Comparison of ENCODE assay signal across 24 mouse cellular contexts in genomic region chr11:52557836-52558235, GRCm38 (mm10).
"Had no signal": no experiment of that assay in that cellular context is flagged by ENCODE, and none has a peak within 500 bp of the region (broad histone marks: within the 10 kb centered on the region; RNA-seq: fewer than 3 reads in every experiment).

No protein-coding gene starts in this region.

- H3K9me3 ChIP-seq: heart, embryonic 10.5 days; heart, embryonic 12.5 days; hindbrain, embryonic 10.5 days; hindbrain, embryonic 12.5 days; intestine, embryonic 15.5 days; limb, embryonic 10.5 days; limb, embryonic 12.5 days; liver, embryonic 13.5 days; liver, embryonic 15.5 days had no signal

- H3K4me3 ChIP-seq: gastrocnemius, adult 2 months; heart, embryonic 10.5 days; heart, embryonic 12.5 days; hindbrain, embryonic 10.5 days; hindbrain, embryonic 12.5 days; intestine, embryonic 15.5 days; layer of hippocampus, adult 2 months; left cerebral cortex, adult 2 months; limb, embryonic 10.5 days; limb, embryonic 12.5 days; liver, embryonic 13.5 days; liver, embryonic 15.5 days had no signal

- H3K27me3 ChIP-seq: heart, embryonic 12.5 days; hindbrain, embryonic 12.5 days; intestine, embryonic 15.5 days; limb, embryonic 12.5 days; liver, embryonic 13.5 days; liver, embryonic 15.5 days had no signal

- H3K36me3 ChIP-seq: heart, embryonic 10.5 days; heart, embryonic 12.5 days; hindbrain, embryonic 10.5 days; hindbrain, embryonic 12.5 days; intestine, embryonic 15.5 days; limb, embryonic 10.5 days; limb, embryonic 12.5 days; liver, embryonic 13.5 days; liver, embryonic 15.5 days had no signal

- H3K27ac ChIP-seq: gastrocnemius, adult 2 months; heart, embryonic 10.5 days; hindbrain, embryonic 10.5 days; hindbrain, embryonic 12.5 days; hindbrain, embryonic 14.5 days; intestine, embryonic 15.5 days; layer of hippocampus, adult 2 months; left cerebral cortex, adult 2 months; limb, embryonic 10.5 days; limb, embryonic 12.5 days; liver, embryonic 13.5 days; liver, embryonic 15.5 days had no signal

- ATAC-seq: forebrain, embryonic 16.5 days; hindbrain, embryonic 16.5 days; inflammation-experienced regulatory T-cells, adult 6 months; intestine, embryonic 15.5 days; intestine, postnatal 0 days had no signal

- H3K9ac ChIP-seq: heart, embryonic 12.5 days; hindbrain, embryonic 12.5 days; hindbrain, embryonic 14.5 days; intestine, embryonic 15.5 days; limb, embryonic 12.5 days; liver, embryonic 13.5 days; liver, embryonic 15.5 days had no signal

- H3K4me2 ChIP-seq: heart, embryonic 12.5 days; hindbrain, embryonic 12.5 days; hindbrain, embryonic 14.5 days; intestine, embryonic 15.5 days; limb, embryonic 12.5 days; liver, embryonic 11.5 days; liver, embryonic 13.5 days; liver, embryonic 15.5 days had no signal

- H3K4me1 ChIP-seq: hindbrain, embryonic 12.5 days; liver, embryonic 13.5 days; liver, embryonic 15.5 days had no signal

- DNase-seq: gastrocnemius, adult 2 months; gastrocnemius, postnatal 10 days; gastrocnemius, postnatal 25 days; heart, adult 18-20 months; heart, postnatal 10 days; heart, postnatal 4 days; liver; liver, embryonic 13.5 days had no signal
